Mouse (Mus musculus) gastrocnemius, adult 2 months (tissue): ENCODE measurements around the gene Map4k2. TPM values are rescaled to one million over a fixed set of nuclear protein-coding genes. Genes with fewer than 3 reads are reported as not detected.
A peak's percentile ranks its signal among the peaks of the same experiment; 100 is the strongest.
"Not testable (repeated sequence)": the region's sequence is repeated elsewhere in the genome, so short reads cannot be mapped to it uniquely, and the experiment has no call there.

Experiments used
- DNase-seq: peaks from one replicate; pipeline ENCODE4 v3.0.0; 2022
- H3K27ac ChIP-seq: fragments of 200-600 bp; 2 replicates; pipeline ENCODE4 v1.8.1; 2022; ENCODE audit warnings: mild to moderate bottlenecking
- H3K4me3 ChIP-seq: fragments of 200-600 bp; 2 replicates; pipeline ENCODE4 v1.8.1; 2022; ENCODE audit warnings: mild to moderate bottlenecking, moderate library complexity
- CTCF ChIP-seq: fragments of 200-600 bp; IDR thresholded peaks from 2 replicates; pipeline ENCODE4 v1.8.1; 2022; ENCODE audit warnings: antibody characterized with exemption, mild to moderate bottlenecking, moderate library complexity
- intact Hi-C: fragments of 180-260 bp; cut with DNase I; formaldehyde crosslinking; loops from one replicate; pipeline ENCODE4 v1.15.1; 2025
- total RNA-seq, 2 experiments: library from RNA; stranded (reverse); gene quantifications; 2 replicates each; pipeline ENCODE4 v1.2.3; 2021

The Map4k2 gene
- total RNA-seq, 2 experiments from 2014 or later = 13.1 to 14.2 TPM

DNA sequence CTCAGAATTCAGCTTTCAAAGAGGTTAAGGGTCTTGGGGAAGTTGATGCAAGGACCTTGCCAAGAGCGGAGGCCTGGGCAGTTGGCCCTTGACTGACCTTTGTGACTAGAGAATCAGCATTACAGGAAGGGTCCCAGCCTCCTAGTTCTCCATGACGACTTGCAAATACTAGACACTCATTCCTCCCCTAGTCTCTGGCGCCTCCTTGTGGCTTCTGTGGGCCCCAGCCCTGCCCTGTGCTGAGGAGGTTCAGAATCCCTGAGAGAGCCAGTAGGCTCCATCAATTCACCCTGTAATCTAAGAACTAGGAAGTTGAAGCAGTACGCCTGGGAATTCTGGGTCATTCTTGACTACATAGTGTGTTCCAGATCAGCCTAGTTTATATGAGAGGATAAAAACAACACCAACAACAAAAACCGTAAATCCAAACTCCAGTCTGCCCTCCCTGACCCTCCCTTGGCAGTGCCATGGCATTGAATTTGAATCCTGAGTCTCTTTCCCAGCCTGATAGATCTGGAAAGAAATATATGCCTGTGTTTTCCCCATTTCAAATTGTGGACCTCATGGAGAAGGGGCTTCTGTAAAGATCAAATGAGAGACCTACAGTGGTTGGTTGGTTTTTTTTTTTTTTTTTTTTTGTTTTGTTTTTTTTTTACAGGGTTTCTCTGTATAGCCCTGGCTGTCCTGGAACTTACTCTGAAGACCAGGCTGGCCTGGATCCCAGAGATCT lies 36.0 kb upstream of the Map4k2 start:
- TF ChIP-seq CTCF = no peak; the same call in 1 of the 2 replicates
- peak; percentile 94 for DNase-seq
- intact Hi-C loops = loop anchor here (1.0 to 2.0 kb wide), 2 partner anchors 28 to 37 kb away; partner anchors contain the start of gene Ehd1
- Histone ChIP-seq H3K27ac (peak overlapping the region; percentile 92), H3K4me3 (no peak overlapping the region)

GRCm38 (mm10) chr19:6305517-6306115 lies 35.3 kb upstream of the Map4k2 start:
- no peak for DNase-seq
- no peak for TF ChIP-seq CTCF
- intact Hi-C loops = loop anchor here (2.0 kb wide), 2 partner anchors 25 to 29 kb away; partner anchors contain the start of gene Ehd1
- peak overlapping the region; percentile 90 for H3K4me3 ChIP-seq
- peak overlapping the region; percentile 92 for H3K27ac ChIP-seq

DNA sequence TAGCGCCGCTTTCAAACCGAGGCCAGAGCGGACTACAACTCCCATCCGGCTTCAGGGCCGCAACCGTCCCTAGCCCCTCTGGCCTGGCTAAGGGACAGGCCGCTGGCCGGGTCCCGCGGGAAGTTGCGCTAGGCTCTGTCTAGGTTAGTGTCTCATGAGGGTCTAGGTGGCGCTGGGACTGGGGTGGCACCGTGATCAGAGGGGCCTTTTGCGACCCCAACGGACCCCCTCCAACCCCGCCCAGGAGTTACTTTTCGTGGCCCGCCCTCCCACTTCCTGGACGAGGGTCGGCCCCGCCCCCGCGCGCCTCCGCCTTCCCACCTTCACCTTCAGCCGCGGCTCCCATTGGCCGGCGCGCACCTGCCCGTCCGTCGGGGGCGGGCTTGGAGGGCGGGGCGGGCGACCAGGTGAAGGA lies 34.8 kb upstream of the Map4k2 start, which contains the start of gene Cdc42bpg:
Gene Cdc42bpg, plus strand, starts transcription at position 320 of the 415 bp plus-strand sequence.
- Histone ChIP-seq H3K4me3 (peak within 1 kb of the TSS; percentile 90), H3K27ac (peak within 1 kb of the TSS; percentile 92)
- DNase-seq = peak; percentile 91
- intact Hi-C loops = loop anchor here (2.0 kb wide), 1 partner anchor 25 kb away; no protein-coding TSS in a partner anchor
- TF ChIP-seq CTCF = no peak

- TF ChIP-seq CTCF = peak; percentile 83
- intact Hi-C loops = loop anchor here (2.0 kb wide), 1 partner anchor 24 kb away; no protein-coding TSS in a partner anchor
- peak overlapping the region; percentile 92 for H3K27ac ChIP-seq
- H3K4me3 ChIP-seq = peak overlapping the region; percentile 90
- peak; percentile 86 for DNase-seq
Measured at GRCm38 (mm10) chr19:6306586-6306985, 34.3 kb upstream of the Map4k2 start.

GRCm38 (mm10) chr19:6307733-6308531 lies 33.0 kb upstream of the Map4k2 start:
- DNase-seq = no peak
- Histone ChIP-seq H3K4me3 (no peak overlapping the region), H3K27ac (no peak overlapping the region)
- TF ChIP-seq CTCF = no peak
- intact Hi-C loops = loop anchor here (2.0 kb wide), 1 partner anchor 23 kb away; no protein-coding TSS in a partner anchor

DNA sequence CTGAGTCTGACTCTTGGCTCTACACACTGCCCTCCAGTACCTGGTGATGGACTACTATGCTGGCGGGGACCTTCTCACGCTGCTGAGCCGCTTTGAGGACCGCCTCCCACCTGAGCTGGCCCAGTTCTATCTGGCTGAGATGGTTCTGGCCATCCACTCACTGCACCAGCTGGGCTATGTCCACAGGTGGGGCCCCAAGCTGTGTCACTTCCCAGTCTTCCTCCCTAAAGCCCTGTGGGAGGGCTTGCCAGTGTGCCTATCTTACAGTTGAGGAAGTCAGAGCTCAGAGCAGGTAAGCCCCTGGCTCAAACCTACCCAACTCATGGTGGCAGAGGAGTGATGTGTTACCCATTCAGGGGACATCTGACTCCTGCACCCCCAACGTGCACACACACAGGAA lies 30.8 kb upstream of the Map4k2 start:
- intact Hi-C loops = no loop called here
- Histone ChIP-seq H3K27ac (no peak overlapping the region), H3K4me3 (no peak overlapping the region)
- DNase-seq = no peak
- no peak for TF ChIP-seq CTCF

GRCm38 (mm10) chr19:6311783-6312182 lies 29.2 kb upstream of the Map4k2 start:
- H3K4me3 ChIP-seq, intact Hi-C loops, DNase-seq, H3K27ac ChIP-seq: not testable (repeated sequence)

DNA sequence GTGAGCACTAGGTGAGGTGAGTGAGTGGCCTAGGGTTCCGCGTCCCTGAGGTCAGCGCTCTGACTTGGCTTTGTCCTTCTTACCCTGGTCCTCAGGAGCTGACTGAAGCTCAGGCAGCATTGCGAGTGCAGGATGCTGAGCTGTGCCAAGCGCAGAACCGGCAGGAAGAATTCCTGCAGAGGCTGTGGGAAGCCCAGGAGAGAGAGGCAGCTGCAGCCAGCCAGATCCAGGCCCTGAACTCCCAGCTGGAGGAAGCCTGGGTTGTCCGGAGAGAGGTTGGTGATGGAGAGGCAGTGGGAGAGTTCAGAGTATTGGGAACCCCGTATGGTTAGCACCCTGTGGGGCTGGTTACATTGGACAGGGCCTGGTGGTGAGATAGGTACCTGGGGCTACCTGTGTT lies 27.1 kb upstream of the Map4k2 start:
- intact Hi-C loops = no loop called here
- no peak overlapping the region for H3K4me3 ChIP-seq
- no peak for TF ChIP-seq CTCF
- H3K27ac ChIP-seq = no peak overlapping the region
- DNase-seq = no peak

DNA sequence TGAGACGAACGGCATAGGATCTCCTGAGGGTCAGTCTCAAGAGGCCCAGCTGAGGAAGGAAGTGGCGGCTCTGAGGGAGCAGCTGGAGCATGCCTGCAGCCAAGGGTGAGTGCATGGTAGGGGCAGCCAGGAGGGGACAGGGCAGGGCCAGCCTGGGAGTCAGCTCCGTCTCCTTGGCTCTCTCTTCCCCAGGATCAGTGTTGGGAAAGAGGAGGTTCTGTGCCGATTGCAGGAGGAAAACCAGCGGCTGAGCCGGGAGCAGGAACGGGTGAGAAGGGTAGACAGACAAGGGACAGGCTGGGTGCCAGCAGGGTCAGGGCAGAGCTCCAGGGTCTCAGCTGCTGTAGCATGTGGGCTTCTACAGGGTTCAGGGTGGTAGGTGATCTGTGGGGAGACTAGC lies 26.4 kb upstream of the Map4k2 start:
- intact Hi-C loops = no loop called here

GRCm38 (mm10) chr19:6315573-6315972 lies 25.4 kb upstream of the Map4k2 start:
- intact Hi-C loops = no loop called here
- Histone ChIP-seq H3K4me3 (no peak overlapping the region), H3K27ac (no peak overlapping the region)
- no peak for TF ChIP-seq CTCF
- DNase-seq = no peak

More for the DNA sequence above, 26.4 kb upstream of the Map4k2 start:
- DNase-seq = no peak
- H3K4me3 ChIP-seq = no peak overlapping the region
- no peak overlapping the region for H3K27ac ChIP-seq
- no peak for TF ChIP-seq CTCF

DNA sequence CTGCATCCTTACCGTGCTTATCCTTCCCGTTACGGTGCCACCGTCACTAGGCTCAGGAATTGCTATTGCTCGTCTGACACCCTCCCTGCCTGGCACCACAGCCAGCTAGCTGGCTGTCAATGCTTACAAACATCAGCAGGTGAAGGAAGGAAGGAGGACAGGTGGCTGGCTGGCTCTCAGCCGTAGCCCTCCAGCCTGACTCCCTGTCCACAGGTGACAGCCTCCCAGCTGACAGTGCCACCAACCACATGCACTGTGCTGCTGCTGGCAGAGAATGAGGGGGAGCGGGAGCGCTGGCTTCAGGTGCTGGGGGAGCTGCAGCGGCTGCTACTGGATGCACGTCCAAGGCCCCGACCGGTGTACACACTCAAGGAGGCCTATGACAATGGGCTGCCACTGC lies 22.8 kb upstream of the Map4k2 start:
- DNase-seq = no peak
- Histone ChIP-seq H3K4me3 (no peak overlapping the region), H3K27ac (no peak overlapping the region)
- intact Hi-C loops = no loop called here
- TF ChIP-seq CTCF = no peak

- H3K4me3 ChIP-seq = no peak overlapping the region
- no peak for DNase-seq
- TF ChIP-seq CTCF = no peak
- intact Hi-C loops = no loop called here
- peak overlapping the region; percentile 35; the same call in 1 of the 2 replicates for H3K27ac ChIP-seq
Measured at GRCm38 (mm10) chr19:6321358-6321757, 19.6 kb upstream of the Map4k2 start.
